Mouse (Mus musculus): ENCODE measurements around the gene Nr4a2.

Nr4a2 gene

GRCm38 (mm10) chr2:57111791-57112538 lies 11.8 kb downstream of the Nr4a2 start:
- DNase-seq, result no peak

GRCm38 (mm10) chr2:57111011-57111790 lies 12.6 kb downstream of the Nr4a2 start:
- no peak for DNase-seq

- no peak for DNase-seq
Measured at GRCm38 (mm10) chr2:57110401-57110800, 13.4 kb downstream of the Nr4a2 start.

DNA sequence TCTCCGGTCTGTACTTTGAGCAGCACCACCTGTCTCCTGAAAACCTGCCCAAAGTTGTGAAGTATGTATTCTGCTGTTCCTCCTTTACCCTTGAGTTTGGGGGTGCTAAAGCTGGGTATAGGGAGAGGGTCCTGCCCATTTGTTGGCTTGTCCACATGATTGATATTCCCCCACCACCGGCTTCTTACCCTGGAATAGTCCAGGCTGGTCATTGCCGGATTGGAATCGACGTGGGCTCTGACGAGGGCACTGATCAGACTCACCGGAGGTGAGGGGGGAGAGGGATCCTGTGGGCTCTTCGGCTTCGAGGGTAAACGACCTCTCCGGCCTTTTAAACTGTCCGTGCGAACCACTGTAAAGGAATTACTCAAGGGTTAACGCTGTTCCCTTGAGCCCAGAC lies 13.9 kb downstream of the Nr4a2 start:
- no peak for DNase-seq

- DNase-seq, result no peak
Measured at GRCm38 (mm10) chr2:57109301-57109700, 14.5 kb downstream of the Nr4a2 start.

- DNase-seq, result no peak
Measured at GRCm38 (mm10) chr2:57108349-57108930, 15.4 kb downstream of the Nr4a2 start.

- DNase-seq, result no peak
Measured at GRCm38 (mm10) chr2:57105401-57105800, 18.4 kb downstream of the Nr4a2 start.

- no peak for DNase-seq
Measured at GRCm38 (mm10) chr2:57104731-57105130, 19.1 kb downstream of the Nr4a2 start.

DNA sequence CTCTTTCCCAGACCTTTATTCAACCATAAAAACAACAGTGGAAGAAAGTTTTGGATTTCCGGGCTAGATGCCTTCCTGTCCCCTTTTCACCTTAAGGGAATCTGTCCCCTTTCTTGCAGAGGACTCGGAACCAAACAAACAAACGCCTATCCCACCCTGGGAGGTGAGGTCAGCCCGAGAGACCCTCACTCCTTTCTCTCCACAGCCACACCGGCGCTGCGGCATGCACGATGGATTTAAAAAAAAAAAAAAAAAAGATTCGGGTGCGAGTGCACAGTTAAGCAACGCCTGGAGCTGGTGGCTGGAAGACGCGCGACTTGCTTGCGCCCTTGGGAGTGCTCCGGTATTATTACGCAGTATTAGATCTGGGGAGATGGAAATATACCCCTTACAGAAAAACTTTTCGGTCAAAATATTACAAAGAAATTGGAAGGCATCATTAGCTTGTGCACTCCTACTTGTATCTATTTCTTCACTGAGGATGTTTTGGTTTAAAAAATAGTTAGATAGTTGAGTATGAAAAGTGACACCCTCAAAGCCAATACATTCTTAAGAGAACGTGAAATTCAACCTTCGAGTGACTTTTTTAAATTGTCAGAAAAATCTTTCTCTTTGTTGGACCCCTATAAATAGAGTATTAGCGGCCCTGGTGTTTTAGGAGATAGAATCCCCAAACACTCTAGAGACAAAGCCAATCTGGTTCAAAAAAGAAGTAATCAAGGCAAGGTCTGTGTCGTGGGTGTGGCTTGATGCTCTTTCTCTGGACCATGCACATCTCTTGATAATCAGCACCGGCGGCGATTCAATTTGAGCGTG lies 19.8 kb downstream of the Nr4a2 start:
- DNase-seq, result no peak

DNA sequence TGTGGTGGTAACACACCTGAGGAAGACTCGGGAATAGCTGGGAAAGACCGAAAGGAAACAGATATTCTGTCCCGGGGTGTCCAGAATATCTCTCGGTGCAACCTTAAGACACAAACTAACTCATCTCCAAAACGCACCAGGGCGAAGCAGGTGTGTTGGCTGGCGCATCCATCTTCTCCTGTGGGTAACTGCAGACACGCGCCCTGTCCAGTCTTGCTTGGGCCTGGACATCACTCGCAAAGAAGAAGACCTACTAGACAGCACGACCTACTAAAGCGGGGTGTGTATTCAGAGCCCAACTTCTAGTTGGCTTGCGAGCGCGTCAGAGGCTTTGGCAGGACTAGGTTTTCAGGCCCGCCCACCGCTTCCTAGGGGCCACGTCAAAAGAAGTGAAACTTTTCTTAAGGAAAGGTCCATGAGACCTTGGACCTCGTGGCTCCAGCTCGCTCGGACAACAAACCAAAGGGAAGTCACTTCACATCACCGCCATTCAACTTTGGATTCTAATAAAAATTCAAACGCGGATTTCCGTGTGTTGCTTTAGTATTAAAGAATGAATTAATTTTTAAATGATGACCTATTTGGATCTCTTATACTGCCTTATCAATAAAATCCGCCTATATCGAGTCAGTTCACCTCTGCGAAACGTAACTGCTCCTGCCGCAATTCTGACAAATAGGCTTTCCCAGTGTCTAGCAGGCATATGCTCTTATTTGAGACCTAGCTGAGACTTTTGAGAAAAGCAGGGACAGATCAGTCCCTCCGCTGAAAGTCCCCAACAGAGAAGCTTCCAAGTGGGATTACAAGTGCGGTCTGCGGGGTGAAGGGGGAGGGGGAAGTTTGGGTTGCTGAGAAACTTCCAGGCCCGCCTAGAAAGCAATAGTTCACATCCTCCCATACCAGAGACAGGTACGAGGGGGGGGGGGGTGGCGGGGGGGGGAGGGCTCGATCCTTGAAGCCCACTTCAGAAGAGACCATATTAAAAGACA lies 20.7 kb downstream of the Nr4a2 start:
- DNase-seq, result no peak

GRCm38 (mm10) chr2:57102091-57102855 lies 21.5 kb downstream of the Nr4a2 start:
- no peak for DNase-seq

GRCm38 (mm10) chr2:57100241-57100640 lies 23.6 kb downstream of the Nr4a2 start:
- DNase-seq, result no peak

- peak; percentile 6 for DNase-seq
Measured at GRCm38 (mm10) chr2:57072452-57072851, 51.4 kb downstream of the Nr4a2 start.

GRCm38 (mm10) chr2:57063480-57063879 lies 60.3 kb downstream of the Nr4a2 start:
- no peak for DNase-seq
